Mouse (Mus musculus) kidney, embryonic 16.5 days (tissue): ENCODE data around the gene Cpd. TPM values are rescaled to one million over a fixed set of nuclear protein-coding genes. Genes with fewer than 3 reads are reported as not detected.

ENCODE experiments used
- ATAC-seq: fragments of 200-750 bp; cut with Nextera tagmentation; 2 replicates; pipeline ENCODE4 v1.8.0; 2017; ENCODE audit warnings: moderate TSS enrichment; ENCODE audit not compliant: low FRiP score, low TSS enrichment
- H3K27ac ChIP-seq: fragments of 300-500 bp; sonication (generic); 2 replicates; pipeline ENCODE4 v1.5.1; 2014; ENCODE audit warnings: low read length
- H3K27me3 ChIP-seq: fragments of 300-500 bp; sonication (generic); 2 replicates; pipeline ENCODE4 v1.6.1; 2014; ENCODE audit warnings: low read length, control low read depth, mixed read lengths; ENCODE audit not compliant: insufficient read depth
- H3K36me3 ChIP-seq: fragments of 300-500 bp; sonication (generic); 2 replicates; pipeline ENCODE4 v1.6.1; 2014; ENCODE audit warnings: low read length, control low read depth, mixed read lengths; ENCODE audit not compliant: insufficient read depth
- H3K4me1 ChIP-seq: fragments of 300-500 bp; sonication (generic); 2 replicates; pipeline ENCODE4 v1.6.1; 2014; ENCODE audit warnings: low read length, control low read depth, mixed read lengths; ENCODE audit not compliant: insufficient read depth
- H3K4me2 ChIP-seq: fragments of 300-500 bp; sonication (generic); replicated peaks from 2 replicates; pipeline ENCODE4 v1.6.1; 2014; ENCODE audit warnings: low read depth, low read length
- H3K4me3 ChIP-seq: fragments of 300-500 bp; sonication (generic); 2 replicates; pipeline ENCODE4 v1.5.1; 2014; ENCODE audit warnings: mild to moderate bottlenecking, low read length
- H3K9ac ChIP-seq: fragments of 300-500 bp; sonication (generic); replicated peaks from 2 replicates; pipeline ENCODE4 v1.6.1; 2014; ENCODE audit warnings: low read length
- H3K9me3 ChIP-seq: fragments of 300-500 bp; sonication (generic); 2 replicates; pipeline ENCODE4 v1.6.1; 2016; ENCODE audit warnings: low read length, control low read depth
- WGBS: fragments of 180-500 bp; shearing (Covaris S2); extraction: QIAGEN DNeasy Blood & Tissue Kit; methylation state at CpG from one replicate; pipeline ENCODE4 v1.1.7; 2014; 5-methylcytosine and 5-hydroxymethylcytosine counted together
- polyA plus RNA-seq: library from polyadenylated mRNA; unstranded; fragments of >200 nt; fragmentation: Nextera tagmentation; extraction: Ambion mirVana; gene quantifications from 2 replicates; pipeline ENCODE4 v1.2.1, GENCODE M21; 2015

The Cpd gene
- polyA plus RNA-seq, 1 experiment from 2014 or later, result 13.9 TPM

GRCm38 (mm10) chr11:76851512-76851911 is 4.7 kb upstream of the Cpd start:
- no peaks in the 10 kb centered on the region for H3K27me3 ChIP-seq
- H3K27ac ChIP-seq, result no peak overlapping the region
- H3K36me3 ChIP-seq, result no peaks in the 10 kb centered on the region
- 77% methylated on average over 3 of the region's 3 CpGs for WGBS
- H3K4me2 ChIP-seq, result no peak overlapping the region
- no peaks in the 10 kb centered on the region for H3K9me3 ChIP-seq
- H3K4me1 ChIP-seq, result peaks cover 29% of the 10 kb centered on the region
- H3K9ac ChIP-seq, result no peak overlapping the region
- H3K4me3 ChIP-seq, result no peak overlapping the region
- ATAC-seq, result no peak

DNA sequence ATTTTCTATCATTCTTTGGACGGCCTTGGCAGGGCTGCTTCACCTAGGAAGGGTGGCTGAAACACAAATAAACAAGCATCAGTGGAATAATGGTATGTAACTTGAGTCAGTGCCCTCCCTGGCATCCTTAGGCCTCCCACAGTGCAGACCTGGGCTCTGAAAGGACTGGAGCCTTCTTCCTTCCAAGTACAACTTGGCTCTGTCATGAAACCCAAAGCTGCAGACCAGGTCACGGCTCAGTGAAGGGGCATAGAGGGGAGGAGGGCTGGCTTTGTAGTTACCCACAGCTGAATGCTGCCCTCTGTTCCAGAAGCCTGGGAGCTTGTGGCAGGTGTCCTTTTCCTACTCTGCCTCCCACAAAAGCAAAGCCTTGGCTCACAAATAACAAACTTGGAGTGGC is 2.8 kb upstream of the Cpd start:
- H3K27ac ChIP-seq, result peak overlapping the region; percentile 76
- no peaks in the 10 kb centered on the region for H3K36me3 ChIP-seq
- peak; percentile 70 for ATAC-seq
- no peak overlapping the region for H3K4me3 ChIP-seq
- H3K9me3 ChIP-seq, result no peaks in the 10 kb centered on the region
- peaks cover 30% of the 10 kb centered on the region for H3K4me1 ChIP-seq
- 7% methylated on average over 2 of the region's 2 CpGs for WGBS
- no peak overlapping the region for H3K4me2 ChIP-seq
- H3K27me3 ChIP-seq, result no peaks in the 10 kb centered on the region
- no peak overlapping the region for H3K9ac ChIP-seq

- no peak for ATAC-seq
- no peaks in the 10 kb centered on the region for H3K36me3 ChIP-seq
- H3K9ac ChIP-seq, result no peak overlapping the region
- no peak overlapping the region for H3K4me2 ChIP-seq
- H3K27ac ChIP-seq, result no peak overlapping the region
- H3K9me3 ChIP-seq, result no peaks in the 10 kb centered on the region
- H3K4me3 ChIP-seq, result no peak overlapping the region
- 81% methylated on average over 5 of the region's 5 CpGs for WGBS
- H3K4me1 ChIP-seq, result peaks cover 31% of the 10 kb centered on the region
- H3K27me3 ChIP-seq, result no peaks in the 10 kb centered on the region
Observed at GRCm38 (mm10) chr11:76848081-76848480, 1.3 kb upstream of the Cpd start.

DNA sequence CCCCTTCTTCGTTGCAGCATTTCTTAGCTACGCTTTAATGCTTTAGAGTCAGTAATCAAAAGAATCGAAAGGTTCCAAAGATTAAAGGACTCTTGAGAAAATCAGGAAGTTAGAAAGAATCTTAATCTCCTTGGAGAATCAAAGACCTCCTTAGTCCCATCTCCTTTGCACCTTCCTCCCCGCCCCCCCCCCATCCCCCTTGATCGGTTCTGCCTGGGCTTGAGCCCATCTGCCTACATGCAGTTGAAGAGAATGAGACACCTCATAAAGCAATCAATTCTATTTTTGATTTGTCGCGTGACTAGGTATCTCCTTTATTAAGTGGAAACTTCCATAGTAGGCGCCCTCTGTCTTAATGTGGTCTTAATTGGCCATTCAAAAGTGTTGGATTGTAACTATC is 536 bp upstream of the Cpd start:
- ATAC-seq, result no peak
- Histone ChIP-seq H3K4me1 (peaks cover 34% of the 10 kb centered on the region), H3K27ac (peak overlapping the region; percentile 56; the same call in 1 of the 2 replicates), H3K4me2 (peak overlapping the region; percentile 90), H3K27me3 (no peaks in the 10 kb centered on the region), H3K9me3 (no peaks in the 10 kb centered on the region), H3K4me3 (peak overlapping the region; percentile 87), H3K36me3 (no peaks in the 10 kb centered on the region), H3K9ac (peak overlapping the region; percentile 4; the same call in 1 of the 2 replicates)
- 24% methylated on average over 8 of the region's 8 CpGs for WGBS

- Histone ChIP-seq H3K36me3 (no peaks in the 10 kb centered on the region), H3K9ac (peak overlapping the region; percentile 94), H3K27me3 (no peaks in the 10 kb centered on the region), H3K4me3 (peak overlapping the region; percentile 87), H3K4me1 (peaks cover 38% of the 10 kb centered on the region), H3K9me3 (no peaks in the 10 kb centered on the region), H3K4me2 (peak overlapping the region; percentile 90), H3K27ac (peak overlapping the region; percentile 88)
- under 1% methylated on average over 90 of the region's 90 CpGs for WGBS
- peak; percentile 68 for ATAC-seq
Observed at GRCm38 (mm10) chr11:76846011-76846877, 574 bp downstream of the Cpd start.

DNA sequence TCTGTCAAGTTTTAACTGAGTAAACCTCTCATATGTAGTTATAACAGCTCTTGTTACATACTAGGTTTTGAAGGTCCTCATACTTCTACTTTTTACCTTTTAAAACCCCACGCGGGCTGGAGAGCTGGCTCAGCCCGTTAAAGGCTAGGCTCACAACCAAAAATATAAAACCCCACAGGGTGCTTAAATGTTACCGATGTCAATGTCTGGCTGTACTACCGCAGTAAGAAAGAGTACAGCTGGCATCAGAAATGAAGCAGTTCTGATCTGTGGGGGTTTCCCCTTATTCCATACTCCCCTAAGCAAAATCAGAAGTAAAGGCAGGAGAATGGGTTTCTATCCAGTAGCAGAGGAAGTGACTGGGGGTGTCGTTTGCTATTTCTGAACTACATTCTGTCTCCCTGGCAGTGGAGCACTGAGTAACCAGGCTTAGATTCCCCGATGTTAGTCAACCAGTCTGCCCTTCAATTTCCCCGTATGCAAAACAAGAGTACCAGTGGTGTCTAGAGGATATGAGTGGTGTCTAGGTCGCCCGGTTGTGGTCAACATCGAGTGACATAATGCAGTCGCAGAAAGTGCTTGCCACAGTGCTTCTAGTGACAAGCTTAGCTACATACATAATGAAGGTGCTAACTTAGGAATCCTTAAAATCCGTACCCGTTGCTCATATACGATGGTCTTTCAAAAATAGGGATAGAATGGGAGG is 1.4 kb downstream of the Cpd start:
- Histone ChIP-seq H3K27ac (no peak overlapping the region), H3K4me3 (peak overlapping the region; percentile 87)

GRCm38 (mm10) chr11:76838573-76838972 is 8.2 kb downstream of the Cpd start:
- Histone ChIP-seq H3K4me1 (peaks cover 14% of the 10 kb centered on the region; the same call in 1 of the 2 replicates), H3K9ac (no peak overlapping the region), H3K36me3 (0 out of 2 replicates have a peak, but pooled peaks cover 14% of the 10 kb centered on the region), H3K27ac (no peak overlapping the region), H3K27me3 (no peaks in the 10 kb centered on the region), H3K4me3 (no peak overlapping the region), H3K4me2 (no peak overlapping the region), H3K9me3 (no peaks in the 10 kb centered on the region)
- 88% methylated on average over 4 of the region's 4 CpGs for WGBS
- no peak for ATAC-seq

More for the DNA sequence above, 1.4 kb downstream of the Cpd start:
- Histone ChIP-seq H3K27me3 (no peaks in the 10 kb centered on the region), H3K9me3 (no peaks in the 10 kb centered on the region), H3K4me1 (peaks cover 38% of the 10 kb centered on the region), H3K4me2 (peak overlapping the region; percentile 90), H3K36me3 (no peaks in the 10 kb centered on the region), H3K9ac (peak overlapping the region; percentile 94)
- WGBS, result 11% methylated on average over 15 of the region's 15 CpGs
- ATAC-seq, result no peak

- Histone ChIP-seq H3K36me3 (0 out of 2 replicates have a peak, but pooled peaks cover 14% of the 10 kb centered on the region), H3K9me3 (no peaks in the 10 kb centered on the region), H3K4me1 (peaks cover 5% of the 10 kb centered on the region; the same call in 1 of the 2 replicates), H3K4me2 (no peak overlapping the region), H3K4me3 (no peak overlapping the region), H3K27ac (peak overlapping the region; percentile 34; the same call in 1 of the 2 replicates), H3K9ac (no peak overlapping the region), H3K27me3 (no peaks in the 10 kb centered on the region)
- no peak for ATAC-seq
- WGBS, result 72% methylated on average over 6 of the region's 6 CpGs
Observed at GRCm38 (mm10) chr11:76836317-76836716, 10.5 kb downstream of the Cpd start.

- Histone ChIP-seq H3K4me2 (no peak overlapping the region), H3K27me3 (no peaks in the 10 kb centered on the region), H3K9ac (no peak overlapping the region), H3K4me1 (peaks cover 5% of the 10 kb centered on the region; the same call in 1 of the 2 replicates), H3K4me3 (no peak overlapping the region), H3K36me3 (0 out of 2 replicates have a peak, but pooled peaks cover 14% of the 10 kb centered on the region), H3K9me3 (no peaks in the 10 kb centered on the region), H3K27ac (peak overlapping the region; percentile 34; the same call in 1 of the 2 replicates)
- 55% methylated on average over 5 of the region's 5 CpGs for WGBS
- ATAC-seq, result no peak
Observed at GRCm38 (mm10) chr11:76835868-76836267, 10.9 kb downstream of the Cpd start.
